Mouse (Mus musculus) T-helper 2 cell (primary cell): ENCODE data around the gene Tgm1.

ENCODE experiments used
- in situ Hi-C: fragments of 300-600 bp; cut with MboI, MseI; formaldehyde crosslinking; loops from one replicate; pipeline ENCODE4 v1.15.1; 2025; ENCODE audit warnings: high pct_unique_total_duplicates

The Tgm1 gene

GRCm38 (mm10) chr14:55724411-55724871 lies 10.7 kb upstream of the Tgm1 start:
- in situ Hi-C loops, result no loop called here

GRCm38 (mm10) chr14:55723433-55723832 lies 9.7 kb upstream of the Tgm1 start:
- in situ Hi-C loops, result no loop called here

DNA sequence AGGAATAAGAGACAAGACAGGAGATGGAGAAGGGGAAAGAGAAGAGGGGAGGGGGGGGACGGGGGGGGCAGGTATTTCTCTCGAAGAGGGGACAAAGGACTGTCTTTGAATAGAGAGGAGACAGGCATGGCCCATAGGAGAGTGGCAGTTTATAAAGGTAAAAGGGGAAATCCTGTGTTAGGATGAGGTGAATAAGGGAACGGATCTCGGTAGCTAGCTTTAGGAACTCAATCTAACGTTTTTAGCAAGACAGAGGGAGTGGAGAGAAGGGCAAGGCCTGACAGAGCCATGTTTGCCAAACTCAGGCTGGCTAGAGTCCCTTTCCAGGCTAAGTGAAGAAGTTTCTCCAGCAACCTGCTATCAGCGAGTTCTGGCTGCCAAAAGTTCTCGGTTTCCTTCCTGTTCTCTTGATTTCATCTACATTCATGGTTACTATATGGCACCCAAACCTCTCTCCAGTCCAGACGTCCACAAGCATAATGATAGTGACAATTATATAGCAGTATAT lies 8.8 kb upstream of the Tgm1 start:
- in situ Hi-C loops, result no loop called here

GRCm38 (mm10) chr14:55721700-55722437 lies 8.1 kb upstream of the Tgm1 start, which contains the start of gene Rabggta:
TSS of gene Rabggta (minus strand) at chr14:55722263.
- in situ Hi-C loops, result no loop called here

DNA sequence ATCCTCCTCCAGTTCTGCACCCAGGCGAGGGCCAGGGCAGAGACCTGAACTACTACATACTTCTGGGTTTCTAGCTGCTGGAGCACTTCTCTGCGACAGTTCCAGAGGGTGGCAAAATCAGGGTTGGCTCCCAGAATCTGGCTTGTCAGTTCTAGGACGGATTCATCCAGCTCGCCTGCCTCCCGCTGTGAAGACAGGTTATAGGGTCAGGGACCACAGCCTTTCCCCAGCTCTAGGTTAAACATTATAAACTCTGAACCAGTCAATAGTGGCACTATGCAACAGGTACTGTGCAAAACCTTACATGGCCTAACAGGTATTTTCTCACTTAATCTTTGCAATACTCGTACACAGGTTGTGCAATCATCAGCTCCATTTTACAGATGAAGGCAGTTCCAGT lies 7.3 kb upstream of the Tgm1 start:
- in situ Hi-C loops, result no loop called here

DNA sequence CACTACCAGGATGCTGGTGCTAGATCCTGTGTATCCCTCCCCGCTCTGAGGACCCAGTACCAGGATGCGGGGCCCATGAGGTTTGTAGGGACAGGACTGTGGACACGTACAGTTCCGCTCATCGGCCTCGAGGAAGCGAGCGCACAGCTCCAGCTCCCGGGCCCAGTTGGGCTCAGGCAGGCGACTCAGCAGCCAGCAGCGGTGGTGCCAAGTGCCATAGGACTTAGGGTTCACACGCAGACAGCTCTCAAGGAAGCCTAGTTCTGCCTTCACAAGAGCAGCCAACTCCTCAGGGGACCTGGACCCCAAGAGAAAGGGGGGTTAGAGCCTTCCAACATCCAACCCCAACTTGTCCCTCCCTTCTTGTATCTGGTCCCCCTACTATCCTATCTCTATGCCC lies 6.9 kb upstream of the Tgm1 start:
- in situ Hi-C loops, result no loop called here

- in situ Hi-C loops, result no loop called here
Observed at GRCm38 (mm10) chr14:55719737-55720136, 6.0 kb upstream of the Tgm1 start.

- in situ Hi-C loops, result no loop called here
Observed at GRCm38 (mm10) chr14:55716884-55717283, 3.2 kb upstream of the Tgm1 start.

DNA sequence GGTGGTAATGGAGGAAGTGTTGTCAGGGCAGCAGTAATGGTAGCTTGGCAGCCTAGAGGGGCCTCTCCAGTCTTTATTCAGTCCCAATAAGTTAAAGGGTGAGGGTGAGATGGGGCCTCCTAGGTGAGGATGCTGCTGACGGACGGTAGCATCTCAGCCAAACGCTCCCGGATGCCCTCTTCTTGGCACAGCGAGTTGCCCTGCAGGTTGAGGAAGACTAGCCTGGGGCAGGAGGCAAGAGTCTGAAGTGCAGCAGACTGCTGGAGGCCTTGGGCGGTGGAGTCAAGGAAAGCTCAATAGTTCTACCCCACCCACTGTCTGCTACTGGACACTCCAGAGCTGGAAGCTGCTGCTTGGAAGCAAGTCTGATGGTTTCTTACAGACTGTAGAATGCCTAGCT lies 2.5 kb upstream of the Tgm1 start:
- in situ Hi-C loops, result no loop called here

- in situ Hi-C loops, result no loop called here
Observed at GRCm38 (mm10) chr14:55714893-55715292, 1.2 kb upstream of the Tgm1 start.

- in situ Hi-C loops, result no loop called here
Observed at GRCm38 (mm10) chr14:55713007-55713728, 558 bp downstream of the Tgm1 start.

- in situ Hi-C loops, result no loop called here
Observed at GRCm38 (mm10) chr14:55711786-55712185, 1.9 kb downstream of the Tgm1 start.

GRCm38 (mm10) chr14:55709509-55709908 lies 4.2 kb downstream of the Tgm1 start:
- in situ Hi-C loops, result no loop called here

DNA sequence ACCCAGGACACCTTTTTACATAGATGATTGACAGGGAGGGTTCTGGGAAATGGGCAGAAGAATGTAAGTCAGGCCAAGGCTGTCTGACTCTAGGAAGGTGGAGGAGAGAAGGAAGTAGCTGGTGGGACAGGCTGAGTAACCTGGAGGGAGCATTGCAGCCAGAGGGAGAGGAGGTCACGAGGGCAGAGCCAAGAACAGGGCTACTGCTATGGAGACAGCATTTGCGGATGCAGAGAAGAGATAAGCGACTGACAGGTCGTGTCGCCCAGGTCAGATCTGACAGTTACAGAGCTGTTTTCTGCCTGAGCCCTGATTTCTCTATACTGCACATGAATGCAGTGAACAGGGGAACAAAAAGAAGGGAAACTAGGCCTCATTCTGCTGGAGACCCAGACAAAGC lies 6.3 kb downstream of the Tgm1 start:
- in situ Hi-C loops, result no loop called here

- in situ Hi-C loops, result no loop called here
Observed at GRCm38 (mm10) chr14:55706051-55706600, 7.6 kb downstream of the Tgm1 start.

DNA sequence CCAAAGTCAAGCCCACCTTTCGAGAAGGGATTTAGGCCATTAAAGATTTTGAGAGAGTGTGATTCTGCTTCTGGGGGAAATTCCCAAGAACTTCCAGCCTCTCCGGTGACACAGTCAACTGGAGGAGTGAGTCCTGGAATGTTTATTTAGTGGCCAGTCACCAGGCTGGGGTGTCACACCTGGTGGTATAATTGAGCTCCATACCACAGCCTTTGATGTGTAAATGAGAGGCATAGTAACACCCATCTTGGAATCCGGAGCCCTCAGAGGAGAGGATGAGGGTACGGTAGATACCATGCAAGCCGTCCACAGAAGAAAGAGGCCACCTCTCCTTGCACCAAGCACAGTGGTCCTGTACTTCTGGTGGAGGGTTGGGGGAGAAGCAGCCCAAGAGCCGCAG lies 11.0 kb downstream of the Tgm1 start:
- in situ Hi-C loops, result no loop called here

DNA sequence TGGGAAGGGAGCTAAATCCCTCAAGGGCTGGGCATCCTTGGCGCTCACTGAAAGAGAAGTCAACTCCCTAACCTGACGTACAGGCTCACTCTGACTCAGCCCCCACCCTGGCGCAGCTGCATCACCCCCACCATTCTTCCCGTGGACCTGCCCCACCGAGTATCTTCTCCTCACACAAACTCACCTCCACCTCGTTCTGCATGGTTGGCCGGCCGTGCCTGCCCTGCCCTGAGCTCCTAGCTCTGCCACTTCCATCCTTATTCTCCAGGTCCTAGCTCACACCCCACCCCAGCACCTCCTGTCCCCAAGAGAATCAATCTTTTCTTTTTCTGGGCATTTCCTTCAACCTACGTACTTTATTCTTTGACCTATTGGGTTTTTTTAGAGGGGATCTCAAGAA lies 12.6 kb downstream of the Tgm1 start:
- in situ Hi-C loops, result no loop called here

GRCm38 (mm10) chr14:55697226-55697625 lies 16.5 kb downstream of the Tgm1 start:
- in situ Hi-C loops, result no loop called here

DNA sequence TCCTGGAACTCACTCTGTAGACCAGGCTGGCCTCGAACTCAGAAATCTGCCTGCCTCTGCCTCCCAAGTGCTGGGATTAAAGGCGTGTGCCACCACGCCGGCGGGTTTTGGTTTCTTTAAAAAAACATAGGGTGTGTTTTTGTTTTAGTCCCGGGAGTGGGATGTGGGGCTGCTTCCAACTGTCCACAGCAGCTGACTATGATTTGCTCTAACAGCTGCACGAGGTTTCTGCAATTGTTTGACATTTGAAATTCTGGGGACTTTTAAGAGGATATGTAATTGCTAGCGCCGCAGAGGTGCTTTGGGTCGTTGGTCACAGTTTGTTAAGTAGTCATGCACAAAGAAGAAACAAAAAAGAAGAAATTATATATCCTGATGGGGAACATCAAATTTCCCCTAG lies 24.3 kb downstream of the Tgm1 start:
- in situ Hi-C loops, result no loop called here

- in situ Hi-C loops, result loop anchor here (5.0 kb wide), 1 partner anchor 60 kb away; no protein-coding TSS in a partner anchor
Observed at GRCm38 (mm10) chr14:55682118-55682493, 31.6 kb downstream of the Tgm1 start.

DNA sequence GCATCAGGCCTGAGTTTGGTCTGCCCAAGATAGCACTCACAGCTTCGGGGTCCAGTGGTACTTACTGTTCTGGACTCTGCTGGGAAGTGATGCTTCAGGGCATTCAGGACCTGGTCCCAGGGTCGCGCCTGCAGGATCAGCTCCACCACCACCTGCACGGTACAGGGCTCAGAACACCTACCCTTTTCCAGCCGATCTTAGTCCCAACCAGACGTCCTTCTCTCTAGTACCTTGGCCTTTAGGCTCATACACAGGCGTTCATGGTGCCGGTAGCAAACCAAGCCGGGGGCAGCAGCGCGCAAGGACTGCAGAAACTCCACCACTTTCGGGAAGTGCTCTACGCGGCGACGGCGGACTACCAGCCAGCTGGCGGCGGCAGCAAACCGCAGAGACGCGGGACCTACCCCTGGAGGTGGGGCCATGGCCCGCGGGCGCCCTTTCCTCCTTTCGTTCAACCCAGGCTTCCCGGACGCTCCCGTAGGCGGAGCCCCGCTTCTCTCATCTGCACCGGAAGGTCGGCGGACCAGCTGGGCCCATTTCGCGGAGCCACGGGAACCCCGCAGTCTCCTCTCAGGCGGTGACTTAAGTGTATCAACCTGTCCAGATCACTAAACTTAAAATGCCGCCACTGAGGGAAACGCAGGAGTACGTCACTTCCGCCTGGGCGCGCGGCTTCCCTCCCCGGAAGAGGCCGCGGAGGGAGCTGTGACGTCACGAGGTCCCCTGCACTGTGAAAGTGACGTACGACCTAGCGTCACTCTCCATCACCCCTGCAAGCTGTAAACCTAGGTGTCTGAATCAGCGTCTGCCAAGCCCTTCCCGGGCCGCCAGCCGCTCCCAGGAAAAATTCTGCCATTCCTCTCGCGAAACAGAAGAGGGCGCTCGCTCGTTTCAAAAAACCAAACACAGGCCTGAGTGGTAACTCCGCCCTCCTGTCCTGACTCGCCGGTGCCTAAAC lies 32.3 kb downstream of the Tgm1 start, which contains the start of gene Tinf2:
Tinf2 (minus strand) TSS at position 661 of the 958 bp plus-strand sequence.
- in situ Hi-C loops, result loop anchor here (5.0 kb wide), 1 partner anchor 61 kb away; no protein-coding TSS in a partner anchor
